8 mouse cellular contexts compared by ENCODE assay signal in genomic region chr1:34164616-34165295, GRCm38 (mm10).
DNase-seq lines count a peak whose midpoint lies in the region; ATAC-seq and TF ChIP-seq lines count a peak whose summit lies in the region.

No protein-coding gene starts in this region.

- no peak overlapping the region for H3K4me2 ChIP-seq in embryonic facial prominence, embryonic 11.5 days (ENCODE audit: low read depth, low read length)
- H3K4me2 ChIP-seq in heart, postnatal 0 days (ENCODE audit: low read depth, low read length): no peak overlapping the region
- no peak overlapping the region for H3K4me2 ChIP-seq in liver, postnatal 0 days (ENCODE audit: low read depth, low read length)

- WGBS in embryonic facial prominence, embryonic 11.5 days: 69% methylated on average over 14 of the region's 14 CpGs
- WGBS in heart, postnatal 0 days: 65% methylated on average over 14 of the region's 14 CpGs
- WGBS in liver, postnatal 0 days (ENCODE audit: insufficient replicate concordance): 66% methylated on average over 14 of the region's 14 CpGs

- no peaks in the 10 kb centered on the region for H3K27me3 ChIP-seq in embryonic facial prominence, embryonic 11.5 days (ENCODE audit: control insufficient read depth, insufficient read depth, low read length)
- H3K27me3 ChIP-seq in heart, postnatal 0 days (ENCODE audit: control insufficient read depth, insufficient read depth, low read length): no peaks in the 10 kb centered on the region
- no peaks in the 10 kb centered on the region for H3K27me3 ChIP-seq in liver, postnatal 0 days (ENCODE audit: insufficient read depth, low read length)

- H3K4me1 ChIP-seq in embryonic facial prominence, embryonic 11.5 days (ENCODE audit: control insufficient read depth, insufficient read depth, low read length): no peaks in the 10 kb centered on the region
- H3K4me1 ChIP-seq in heart, postnatal 0 days (ENCODE audit: control insufficient read depth, insufficient read depth): 0 out of 2 replicates have a peak, but pooled peaks cover 5% of the 10 kb centered on the region
- no peaks in the 10 kb centered on the region; the same call in 1 of the 2 replicates for H3K4me1 ChIP-seq in liver, postnatal 0 days (ENCODE audit: insufficient read depth)

- no peaks in the 10 kb centered on the region for H3K9me3 ChIP-seq in embryonic facial prominence, embryonic 11.5 days (replicated peaks; ENCODE audit: control insufficient read depth, low read length)
- H3K9me3 ChIP-seq in heart, postnatal 0 days (replicated peaks; ENCODE audit: control insufficient read depth, low read length): no peaks in the 10 kb centered on the region
- no peaks in the 10 kb centered on the region for H3K9me3 ChIP-seq in liver, postnatal 0 days (ENCODE audit: low read length)

- peak; percentile 28 for DNase-seq in CD4-positive helper T cell, adult 2 months (ENCODE audit: low read depth, low spot score)
- DNase-seq in adrenal gland, postnatal 10 days: peak; percentile 92
- peak; percentile 85 for DNase-seq in embryonic facial prominence, embryonic 11.5 days (ENCODE audit: low spot score)
- peak; percentile 74 for DNase-seq in heart, postnatal 0 days (ENCODE audit: low spot score)
- DNase-seq in kidney, postnatal 10 days: peak; percentile 93
- DNase-seq in liver, postnatal 0 days: peak; percentile 80
- peak; percentile 64 for DNase-seq in ovary, postnatal 10 days (ENCODE audit: low spot score)
- peak; percentile 64 to 71 for DNase-seq in thymus, postnatal 36 days

- H3K36me3 ChIP-seq in embryonic facial prominence, embryonic 11.5 days (replicated peaks; ENCODE audit: control insufficient read depth, insufficient read depth, low read depth, low read length): peaks cover 3% of the 10 kb centered on the region
- peaks cover 71% of the 10 kb centered on the region for H3K36me3 ChIP-seq in heart, postnatal 0 days (replicated peaks; ENCODE audit: control insufficient read depth, insufficient read depth, low read length)
- peaks cover 23% of the 10 kb centered on the region; the same call in 1 of the 2 replicates for H3K36me3 ChIP-seq in liver, postnatal 0 days (replicated peaks; ENCODE audit: insufficient read depth, low read length)

- TF ChIP-seq EP300 in heart, postnatal 0 days (IDR thresholded peaks at IDR 0.05; ENCODE audit: low read depth): no peak
- TF ChIP-seq EP300 in liver, postnatal 0 days (IDR thresholded peaks at IDR 0.05; ENCODE audit: low read depth): no peak

- TF ChIP-seq CTCF in heart, postnatal 0 days (IDR thresholded peaks at IDR 0.05; ENCODE audit: low read depth): peak; percentile 87
- TF ChIP-seq CTCF in liver, postnatal 0 days (IDR thresholded peaks at IDR 0.05; ENCODE audit: low read depth): peak; percentile 86

- H3K4me3 ChIP-seq in embryonic facial prominence, embryonic 11.5 days (ENCODE audit: low read depth, low read length): no peak overlapping the region
- no peak overlapping the region for H3K4me3 ChIP-seq in heart, postnatal 0 days (ENCODE audit: low read depth, low read length)
- no peak overlapping the region for H3K4me3 ChIP-seq in liver, postnatal 0 days (ENCODE audit: low read depth, low read length)

- no peak; the same call in 1 of the 2 replicates for ATAC-seq in embryonic facial prominence, embryonic 11.5 days (replicated peaks; ENCODE audit: insufficient number of reproducible peaks, low FRiP score, low TSS enrichment, low read depth)
- peak; percentile 56; the same call in 1 of the 2 replicates for ATAC-seq in heart, postnatal 0 days (ENCODE audit: insufficient read depth, low read depth)
- ATAC-seq in liver, postnatal 0 days: peak; percentile 64; the same call in 1 of the 2 replicates

- H3K9ac ChIP-seq in embryonic facial prominence, embryonic 11.5 days (replicated peaks; ENCODE audit: low read length): no peak overlapping the region
- H3K9ac ChIP-seq in heart, postnatal 0 days (replicated peaks; ENCODE audit: low read depth, low read length): no peak overlapping the region
- no peak overlapping the region for H3K9ac ChIP-seq in liver, postnatal 0 days (replicated peaks)

- H3K27ac ChIP-seq in embryonic facial prominence, embryonic 11.5 days (replicated peaks; ENCODE audit: low read depth, low read length): no peak overlapping the region
- no peak overlapping the region for H3K27ac ChIP-seq in heart, postnatal 0 days (ENCODE audit: low read depth)
- H3K27ac ChIP-seq in liver, postnatal 0 days (ENCODE audit: low read depth): no peak overlapping the region

Comparison
In these comparisons a context has a peak if more than half of its experiments do, and no peak if none do; other contexts are left out.
1. DNase-seq: peak in every context shown above with its lines; median percentile 93 in kidney, postnatal 10 days; 92 in adrenal gland, postnatal 10 days; 85 in embryonic facial prominence, embryonic 11.5 days; 80 in liver, postnatal 0 days; 74 in heart, postnatal 0 days; 68 in thymus, postnatal 36 days; 64 in ovary, postnatal 10 days; 28 in CD4-positive helper T cell, adult 2 months.